Mouse (Mus musculus) spleen, adult 2 months (tissue): ENCODE data around the gene Rab3a.

Experiments used
- CTCF ChIP-seq: fragments of 200-500 bp; IDR thresholded peaks from 2 replicates; pipeline ENCODE4 v1.5.1; 2011; ENCODE audit warnings: mild to moderate bottlenecking, inconsistent platforms; ENCODE audit not compliant: insufficient read depth, insufficient read length, insufficient replicate concordance; ENCODE audit errors: extremely low read depth
- POLR2A ChIP-seq: fragments of 200-500 bp; IDR thresholded peaks from 2 replicates; pipeline ENCODE4 v1.6.1; 2011; ENCODE audit warnings: low read depth, low read length, inconsistent platforms

- TF ChIP-seq CTCF (no peak), POLR2A (no peak)
Measured at GRCm38 (mm10) chr8:70730956-70731355, 23.5 kb upstream of the Rab3a start.
